Mouse (Mus musculus) v-Abl transformed pro-B cells (cell line): Measurements from ENCODE around the gene Slc47a2.
"Not testable (repeated sequence)": the region's sequence is repeated elsewhere in the genome, so short reads cannot be mapped to it uniquely, and the experiment has no call there.

Experiments used
- in situ Hi-C, 2 experiments: fragments of 400-800 bp; cut with MboI; formaldehyde crosslinking; loops; one replicate each; pipeline ENCODE4 v1.15.1; 2025; ENCODE audit not compliant: unreplicated experiment in 2 of 2

Slc47a2 gene

DNA sequence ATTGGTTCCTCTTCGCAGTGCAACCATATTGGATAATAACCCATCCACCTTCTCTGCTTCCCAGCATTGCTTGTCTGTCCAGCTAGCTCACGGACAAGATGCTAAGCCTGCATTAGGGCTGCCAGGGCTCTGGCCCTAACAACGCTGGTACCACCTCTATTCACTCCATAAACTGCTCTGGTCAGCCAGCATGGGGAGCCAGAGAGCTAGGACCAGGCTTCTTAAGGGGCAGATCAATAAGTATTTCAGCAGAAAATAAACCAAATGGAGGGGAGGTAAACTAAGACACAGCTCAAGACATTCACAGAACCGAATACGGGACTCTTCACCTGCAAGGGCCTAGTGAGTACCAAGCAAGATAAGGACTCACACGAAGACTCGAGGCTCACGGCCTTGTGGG, 3.5 kb upstream of the Slc47a2 start:
- in situ Hi-C loops = no loop called here

DNA sequence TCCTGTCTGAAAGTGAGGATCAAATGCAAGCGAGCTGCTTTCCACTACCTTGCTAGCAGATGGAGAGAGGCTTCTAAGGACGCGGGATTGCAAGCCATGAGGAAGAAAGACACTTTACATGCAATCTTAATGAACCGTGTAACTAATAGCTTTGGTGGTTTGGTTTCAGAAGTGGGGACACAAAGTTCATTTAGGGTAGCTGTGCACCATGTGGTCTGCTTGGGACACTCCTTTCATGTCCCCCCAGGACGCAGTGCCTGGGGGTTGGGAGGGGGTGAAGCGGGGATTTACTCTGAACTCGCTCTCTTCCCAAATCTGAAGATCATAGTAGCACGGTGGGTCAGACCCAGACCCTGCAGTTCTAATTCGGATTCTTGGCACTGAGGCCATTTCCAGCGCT, 689 bp downstream of the Slc47a2 start:
- in situ Hi-C loops = no loop called here

GRCm38 (mm10) chr11:61341233-61341632, 1.4 kb downstream of the Slc47a2 start:
- in situ Hi-C loops = no loop called here

DNA sequence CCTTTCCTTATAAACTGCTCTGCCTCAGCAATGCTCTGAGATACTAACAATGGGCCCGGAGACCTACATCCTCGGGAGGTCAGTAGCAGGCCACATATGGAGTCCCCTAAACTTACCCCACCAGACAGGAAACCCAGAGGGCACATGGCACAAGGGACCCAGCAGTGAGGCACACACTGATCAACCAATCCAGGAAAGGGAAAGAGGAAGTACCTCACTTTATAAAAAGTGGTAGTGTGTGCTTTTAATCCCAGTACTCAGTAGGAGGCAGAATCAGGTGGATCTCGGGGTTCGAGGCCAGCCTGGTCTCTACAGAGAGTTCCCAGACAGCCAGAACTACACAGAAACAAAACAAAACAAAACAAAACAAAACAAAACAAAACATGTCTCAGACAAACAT, 2.3 kb downstream of the Slc47a2 start:
- in situ Hi-C loops = no loop called here

DNA sequence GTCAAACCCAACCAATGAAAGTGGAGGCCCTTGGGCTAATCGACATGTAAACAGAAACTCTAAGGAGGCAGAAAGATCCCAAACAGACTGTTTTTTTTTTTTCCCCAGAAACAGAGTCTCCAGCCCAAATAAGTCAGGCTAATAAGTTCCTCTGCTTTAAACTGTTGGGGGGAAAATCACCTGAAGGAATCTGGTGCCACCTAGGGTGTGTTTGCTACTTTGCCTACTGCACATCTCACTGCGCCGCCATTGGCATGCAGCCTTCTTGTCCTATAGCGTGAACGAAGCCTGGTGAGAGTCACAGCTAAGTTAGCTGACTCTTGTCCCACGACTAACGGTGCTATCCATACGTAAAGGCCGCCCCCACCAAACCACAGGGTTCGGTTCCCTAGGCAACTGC, 5.1 kb downstream of the Slc47a2 start:
- in situ Hi-C loops = no loop called here

- in situ Hi-C loops = no loop called here
These were observed 21.6 kb downstream of the Slc47a2 start for GRCm38 (mm10) chr11:61320904-61321687.

DNA sequence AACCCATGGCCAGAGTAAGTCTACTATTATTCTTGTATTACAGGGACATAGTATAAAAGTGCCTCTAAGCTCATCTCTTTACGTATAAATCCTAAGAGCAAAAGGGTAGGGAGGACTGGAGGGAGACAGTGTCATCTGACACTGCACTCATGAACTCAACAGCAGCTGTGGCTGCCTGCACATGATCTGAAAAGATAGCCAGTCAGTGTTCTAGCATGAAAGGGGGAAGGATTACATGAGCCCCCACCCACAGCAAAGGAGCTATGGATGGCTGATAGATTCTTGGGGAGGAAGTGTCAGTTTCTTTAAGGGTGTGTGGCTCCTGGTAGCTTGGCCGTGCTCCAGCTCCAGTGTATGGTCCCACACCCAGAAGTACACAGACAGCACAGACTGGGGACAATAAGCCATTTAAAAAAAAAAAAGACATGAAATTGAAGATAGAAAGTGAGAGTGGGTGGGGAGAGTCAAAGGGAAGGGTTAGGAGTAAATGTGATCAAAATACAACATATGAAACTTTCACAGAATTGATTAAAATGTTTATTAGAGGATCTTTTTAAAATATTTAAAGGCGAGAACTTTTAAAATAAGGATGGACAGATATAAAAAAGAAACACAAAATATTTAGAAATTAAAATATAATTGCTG, 22.6 kb downstream of the Slc47a2 start:
- in situ Hi-C loops = no loop called here

DNA sequence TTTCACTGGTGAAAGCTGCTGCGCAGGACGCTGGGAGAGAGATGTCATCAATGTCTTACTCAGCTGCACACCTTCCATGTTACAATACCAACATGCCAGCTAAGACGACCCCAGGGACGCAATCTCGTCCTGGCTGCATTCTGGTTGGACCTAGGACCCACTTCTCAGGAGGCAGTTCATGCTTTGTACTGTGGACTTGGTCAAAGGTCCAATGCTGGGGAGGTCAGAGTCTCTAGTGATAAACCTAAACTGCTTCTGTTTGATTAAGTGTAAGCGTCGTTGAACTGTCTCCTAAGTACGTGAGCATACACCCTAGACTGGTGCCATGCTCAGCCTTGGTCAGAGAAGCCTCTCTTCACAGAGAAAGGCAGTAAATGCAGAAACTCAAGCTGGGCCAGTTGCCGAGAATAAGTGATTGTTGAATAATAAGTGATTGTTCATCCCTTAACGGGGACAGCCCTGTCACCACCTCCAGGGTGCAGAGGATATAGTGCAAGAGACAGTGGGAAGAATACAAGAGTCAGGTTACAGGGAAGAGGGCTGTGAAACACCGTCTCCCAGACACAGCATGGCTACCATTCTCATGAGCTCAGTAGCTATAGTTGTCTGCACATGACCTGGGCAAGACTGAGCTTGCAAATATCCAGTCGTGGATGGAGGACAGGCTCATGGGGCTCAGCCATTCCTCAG, 23.3 kb downstream of the Slc47a2 start:
- in situ Hi-C loops = no loop called here

GRCm38 (mm10) chr11:61316864-61317263, 25.8 kb downstream of the Slc47a2 start:
- in situ Hi-C loops = no loop called here

- in situ Hi-C loops = loop anchor here in 1 of 2 experiments (5.0 kb wide), 1 partner anchor 203 kb away; no protein-coding TSS in a partner anchor
These were observed 32.3 kb downstream of the Slc47a2 start for GRCm38 (mm10) chr11:61310321-61310720.

GRCm38 (mm10) chr11:61309831-61310230, 32.8 kb downstream of the Slc47a2 start:
- in situ Hi-C loops = loop anchor here in 1 of 2 experiments (5.0 kb wide), 1 partner anchor 203 kb away; no protein-coding TSS in a partner anchor

DNA sequence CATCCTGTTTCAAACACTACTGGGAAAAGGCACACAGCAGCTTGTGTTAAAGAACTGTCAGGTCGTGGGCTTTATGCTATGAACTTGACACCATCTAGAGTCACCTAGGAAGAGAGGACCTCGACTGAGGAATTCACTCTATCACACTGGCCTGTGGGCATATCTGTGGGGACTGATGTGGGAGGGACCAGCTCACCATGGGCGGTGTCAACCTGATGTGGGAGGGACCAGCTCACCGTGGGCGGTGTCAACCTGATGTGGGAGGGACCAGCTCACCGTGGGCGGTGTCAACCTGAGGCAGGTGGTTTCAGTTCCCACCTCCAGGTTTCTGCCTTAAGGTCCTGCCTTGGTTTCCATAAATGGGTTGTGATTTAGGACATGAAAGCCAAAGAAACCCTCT, 34.9 kb downstream of the Slc47a2 start:
- in situ Hi-C loops = no loop called here

DNA sequence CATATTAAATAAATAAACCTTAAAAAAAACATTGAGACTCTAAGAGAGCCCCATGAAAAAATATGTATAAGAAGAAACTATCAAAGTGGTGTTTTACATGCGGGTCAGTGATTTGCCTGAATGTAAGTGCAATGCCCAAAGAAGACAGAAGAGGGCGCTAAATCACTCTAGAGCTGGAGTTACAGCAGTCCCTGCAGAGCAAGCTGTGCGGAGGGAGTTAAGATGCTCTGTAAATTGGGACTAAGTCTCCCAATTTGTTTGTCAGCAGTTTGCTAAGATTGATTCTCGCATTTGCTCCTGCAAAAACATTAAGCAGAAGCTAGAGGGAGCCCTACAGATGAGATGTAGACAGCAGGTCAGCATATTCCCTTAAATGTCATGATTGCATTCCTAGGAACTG, 37.3 kb downstream of the Slc47a2 start:
- in situ Hi-C loops = no loop called here

DNA sequence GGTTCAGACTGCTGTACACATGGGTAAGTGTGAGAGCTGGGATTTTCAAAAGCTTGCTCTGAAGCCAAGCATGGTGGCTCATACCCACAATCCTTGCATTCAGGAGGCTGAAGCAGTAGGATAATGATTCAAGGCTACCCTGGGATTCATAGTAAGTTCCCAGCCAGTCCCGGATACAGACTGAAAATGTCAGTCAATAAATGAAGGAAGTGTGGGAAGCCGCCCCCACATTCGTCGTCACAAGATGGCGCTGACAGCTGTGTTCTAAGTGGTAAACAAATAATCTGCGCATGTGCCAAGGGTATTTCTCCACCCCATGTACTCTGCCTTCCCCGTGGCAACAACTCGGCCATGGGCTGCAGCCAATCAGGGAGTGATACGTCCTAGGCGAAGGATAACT, 38.1 kb downstream of the Slc47a2 start:
- in situ Hi-C loops = not testable (repeated sequence)

DNA sequence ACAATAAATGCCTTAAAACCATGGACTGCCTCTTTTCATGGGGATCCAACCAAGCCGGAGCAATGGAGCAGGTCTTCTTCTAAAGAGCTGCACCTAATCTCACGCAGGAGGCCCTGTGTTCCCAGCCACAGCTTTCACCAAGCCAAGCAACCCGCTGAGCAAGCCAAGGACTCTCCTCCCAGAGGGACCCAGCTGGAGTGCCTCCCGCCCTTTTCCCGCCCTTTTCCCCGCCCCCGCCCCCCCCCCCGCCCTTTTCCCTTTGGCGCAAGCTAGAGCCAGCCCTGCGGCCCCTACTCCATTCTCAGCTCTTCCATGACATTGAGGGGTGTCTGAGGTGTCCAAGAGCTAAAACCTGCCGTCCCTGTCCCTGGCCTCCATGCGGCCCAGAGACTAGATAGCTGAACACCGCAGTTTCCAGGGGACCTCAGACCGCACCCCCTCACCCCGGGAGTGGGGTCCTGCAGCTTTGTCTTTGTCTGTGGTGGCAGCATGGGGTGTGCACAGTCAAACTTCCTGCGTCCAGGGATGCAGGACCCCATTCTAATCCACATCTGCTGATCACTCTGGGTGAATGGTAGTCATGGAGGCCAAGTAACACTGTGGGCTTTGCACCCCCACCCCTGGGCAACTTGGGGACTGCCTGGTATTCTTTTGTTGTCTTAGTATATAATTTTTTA, 41.8 kb downstream of the Slc47a2 start:
- in situ Hi-C loops = no loop called here

DNA sequence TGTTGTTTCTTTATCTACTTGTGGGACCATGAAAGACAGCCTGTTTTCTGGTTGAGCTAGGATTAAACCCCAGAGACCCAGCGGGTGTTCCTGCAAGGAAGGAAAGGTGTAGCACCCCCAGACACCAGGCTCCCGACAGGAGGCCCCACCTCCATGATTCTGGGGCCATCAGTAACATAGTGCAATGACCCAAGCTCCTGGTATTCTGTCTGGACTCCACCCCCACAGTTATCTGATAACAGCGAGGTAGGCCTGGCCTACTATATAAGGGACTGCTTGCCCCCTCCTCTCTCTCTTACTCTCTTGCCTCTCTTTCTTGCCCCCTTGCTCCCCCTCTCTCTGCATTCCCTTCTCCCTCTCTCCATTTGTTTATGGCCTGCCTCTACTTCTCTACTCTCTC, 42.5 kb downstream of the Slc47a2 start:
- in situ Hi-C loops = no loop called here

DNA sequence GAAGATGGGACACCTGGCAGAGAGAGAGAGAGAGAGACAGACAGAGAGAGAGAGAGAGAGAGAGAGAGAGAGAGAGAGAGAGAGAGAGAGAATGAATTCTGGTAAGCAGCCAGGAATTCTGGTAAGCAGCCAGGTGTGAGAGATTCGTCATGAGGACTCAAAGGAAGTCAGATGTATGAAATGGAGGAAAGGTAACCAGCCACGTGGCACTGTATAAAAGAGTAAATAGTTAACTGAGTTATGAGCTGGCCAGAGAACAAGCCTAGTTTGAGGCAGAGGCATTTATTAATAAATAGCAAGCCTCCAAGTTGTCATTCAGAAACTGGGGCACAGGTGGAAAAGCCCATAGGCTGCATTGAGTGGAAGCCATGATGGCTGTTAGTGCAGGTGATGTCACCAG, 44.8 kb downstream of the Slc47a2 start:
- in situ Hi-C loops = loop anchor here in 1 of 2 experiments (5.0 kb wide), 1 partner anchor 89 kb away; no protein-coding TSS in a partner anchor

DNA sequence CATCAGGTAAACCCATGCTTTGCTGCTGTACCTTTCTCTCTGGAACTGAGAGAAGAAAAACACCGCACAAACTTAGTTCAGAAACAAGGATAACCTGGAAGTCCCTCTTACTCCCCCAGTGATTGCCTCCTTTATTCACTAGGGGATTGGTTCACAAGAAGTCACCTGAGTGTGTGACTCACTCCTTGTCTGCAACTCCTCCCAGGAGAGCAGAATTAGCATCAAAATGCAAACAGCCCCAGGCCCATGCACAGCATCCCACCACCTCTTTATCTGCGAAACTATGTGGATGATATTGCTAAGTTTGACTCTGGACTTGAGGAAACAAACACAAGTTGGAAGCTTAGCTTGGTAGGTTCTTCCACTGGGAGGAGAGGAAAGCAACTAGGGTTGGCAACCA, 45.3 kb downstream of the Slc47a2 start:
- in situ Hi-C loops = loop anchor here in 1 of 2 experiments (5.0 kb wide), 1 partner anchor 90 kb away; no protein-coding TSS in a partner anchor

DNA sequence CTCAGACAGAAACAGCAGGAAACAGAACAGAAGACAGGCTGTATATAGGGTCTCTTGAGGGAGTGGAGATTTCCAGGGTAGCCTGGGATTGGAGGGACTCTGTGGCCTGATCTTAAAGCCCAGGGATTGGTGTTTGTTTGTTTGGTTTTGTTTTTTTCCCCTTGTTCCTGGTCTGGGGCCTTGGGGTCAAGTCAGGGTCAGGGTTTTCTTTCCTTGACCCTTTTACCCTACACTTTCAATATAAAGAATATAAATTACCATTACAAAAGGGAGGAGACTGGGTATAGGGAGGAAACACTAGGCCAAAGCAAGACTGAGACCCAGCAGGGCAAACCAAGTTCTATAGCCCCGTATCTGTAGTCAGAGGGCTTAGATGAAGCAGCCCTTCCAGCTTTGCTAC, 46.1 kb downstream of the Slc47a2 start:
- in situ Hi-C loops = loop anchor here in 1 of 2 experiments (5.0 kb wide), 1 partner anchor 91 kb away; no protein-coding TSS in a partner anchor

- in situ Hi-C loops = loop anchor here in 1 of 2 experiments (5.0 kb wide), 1 partner anchor 92 kb away; no protein-coding TSS in a partner anchor
These were observed 47.1 kb downstream of the Slc47a2 start for GRCm38 (mm10) chr11:61295556-61295955.

DNA sequence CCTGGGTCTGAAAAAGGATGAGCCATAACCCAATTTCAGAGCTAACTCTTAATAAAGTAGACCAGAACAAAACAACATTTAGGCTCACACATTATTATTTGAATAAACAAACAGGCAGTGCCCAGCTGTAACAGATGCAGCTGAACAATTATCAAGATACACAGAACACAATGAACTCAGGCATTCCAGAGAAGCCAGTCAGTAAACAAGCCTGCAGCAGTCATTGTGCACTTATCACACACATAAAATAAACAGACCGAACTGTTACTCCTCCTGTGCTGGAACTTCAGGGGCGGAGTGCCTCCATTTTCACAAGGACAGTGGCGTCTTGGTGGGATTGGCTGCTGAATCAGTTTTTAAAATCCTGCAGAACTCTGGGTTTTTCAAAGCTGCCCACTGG, 48.2 kb downstream of the Slc47a2 start:
- in situ Hi-C loops = no loop called here
